Comparison of ENCODE assay signal across 19 mouse cellular contexts in genomic region chr3:83902459-83902858, GRCm38 (mm10).
DNase-seq lines count a peak whose midpoint lies in the region; ATAC-seq lines count a peak whose summit lies in the region.
"Had no signal": no experiment of that assay in that cellular context is flagged by ENCODE, and none has a peak within 500 bp of the region (broad histone marks: within the 10 kb centered on the region; RNA-seq: fewer than 3 reads in every experiment).

No protein-coding gene starts in this region.

- no peak for ATAC-seq in midbrain, embryonic 11.5 days (ENCODE audit: low FRiP score)
- ATAC-seq: activated CD4-positive, CD25-positive, alpha-beta regulatory T cell, adult 4 months; CD4-positive, CD25-positive, alpha-beta regulatory T cell, adult 4 months; Patski had no signal

- H3K27ac ChIP-seq in heart, embryonic 10.5 days: no peak overlapping the region
- no peak overlapping the region for H3K27ac ChIP-seq in midbrain, embryonic 11.5 days (ENCODE audit: low read depth, low read length)
- H3K27ac ChIP-seq in midbrain, embryonic 10.5 days (replicated peaks): no peak overlapping the region

- peaks cover 18% of the 10 kb centered on the region for H3K4me1 ChIP-seq in heart, embryonic 10.5 days
- no peaks in the 10 kb centered on the region; the same call in 1 of the 2 replicates for H3K4me1 ChIP-seq in midbrain, embryonic 11.5 days (ENCODE audit: control insufficient read depth, insufficient read depth, low read length)
- no peaks in the 10 kb centered on the region; the same call in 1 of the 2 replicates for H3K4me1 ChIP-seq in midbrain, embryonic 10.5 days

- no peak overlapping the region for H3K4me3 ChIP-seq in heart, embryonic 10.5 days
- H3K4me3 ChIP-seq in midbrain, embryonic 11.5 days (ENCODE audit: low read depth, low read length): no peak overlapping the region
- no peak overlapping the region for H3K4me3 ChIP-seq in midbrain, embryonic 10.5 days

- WGBS in heart, embryonic 10.5 days: 85% methylated on average over 8 of the region's 8 CpGs
- 89% methylated on average over 8 of the region's 8 CpGs for WGBS in midbrain, embryonic 11.5 days
- WGBS in midbrain, embryonic 10.5 days: 94% methylated on average over 8 of the region's 8 CpGs

- intact Hi-C loops in heart, postnatal 36 days (cut with DNase I): no loop called here

- DNase-seq in heart, embryonic 10.5 days (ENCODE audit: low spot score): peak; percentile 56
- DNase-seq in heart, postnatal 36 days: no peak
- peak; percentile 69 for DNase-seq in midbrain, embryonic 11.5 days (ENCODE audit: low spot score, missing footprints)
- DNase-seq in midbrain, embryonic 10.5 days (ENCODE audit: low spot score): no peak
- DNase-seq: adrenal gland, adult 2 months; adrenal gland, adult 8-10 months; adrenal gland, postnatal 10 days; adrenal gland, postnatal 14 days; adrenal gland, postnatal 25 days; adrenal gland, postnatal 36 days; B cell, adult 2 months; cerebellum, adult 11 months; cerebellum, adult 11-12 months; cerebellum, adult 18-20 months had no signal

- no peak overlapping the region for H3K9ac ChIP-seq in midbrain, embryonic 11.5 days (ENCODE audit: low read length)

- no peaks in the 10 kb centered on the region for H3K9me3 ChIP-seq in heart, embryonic 10.5 days
- H3K9me3 ChIP-seq in midbrain, embryonic 11.5 days (ENCODE audit: control insufficient read depth, low read length): no peaks in the 10 kb centered on the region
- H3K9me3 ChIP-seq in midbrain, embryonic 10.5 days (replicated peaks): no peaks in the 10 kb centered on the region
- H3K9me3 ChIP-seq: G1E had no signal

- peaks cover 82% of the 10 kb centered on the region for H3K36me3 ChIP-seq in heart, embryonic 10.5 days
- peaks cover 44% of the 10 kb centered on the region for H3K36me3 ChIP-seq in midbrain, embryonic 11.5 days (ENCODE audit: control insufficient read depth, insufficient read depth, low read length)
- peaks cover 100% of the 10 kb centered on the region for H3K36me3 ChIP-seq in midbrain, embryonic 10.5 days

- no peak overlapping the region for H3K4me2 ChIP-seq in midbrain, embryonic 11.5 days

- H3K27me3 ChIP-seq in heart, embryonic 10.5 days (ENCODE audit: insufficient read depth, poor library complexity, severe bottlenecking): no peaks in the 10 kb centered on the region
- no peaks in the 10 kb centered on the region for H3K27me3 ChIP-seq in midbrain, embryonic 11.5 days (ENCODE audit: control insufficient read depth, insufficient read depth, low read length)
- no peaks in the 10 kb centered on the region for H3K27me3 ChIP-seq in midbrain, embryonic 10.5 days (ENCODE audit: low read depth, poor library complexity, severe bottlenecking)
- H3K27me3 ChIP-seq: CH12.LX, Patski had no signal

Comparison
In these comparisons a context has a peak if more than half of its experiments do, and no peak if none do; other contexts are left out.
1. DNase-seq: peak in heart, embryonic 10.5 days (single experiment) and midbrain, embryonic 11.5 days (single experiment); none in heart, postnatal 36 days (0 of 2) and midbrain, embryonic 10.5 days (single experiment).